Mouse (Mus musculus): ENCODE results near the gene Renbp. TPM values are rescaled to one million over a fixed set of nuclear protein-coding genes. Genes with fewer than 3 reads are reported as not detected.

Renbp gene
- polyA plus RNA-seq (2012), result 30.4 and 144 TPM in 2 replicates

GRCm38 (mm10) chrX:73930402-73931062 lies at the start of gene Renbp:
Gene Renbp, minus strand, starts transcription at chrX:73930850.
- TF ChIP-seq GATA1 (IDR thresholded peaks at IDR 0.05; ENCODE audit: low read length), result no peak

DNA sequence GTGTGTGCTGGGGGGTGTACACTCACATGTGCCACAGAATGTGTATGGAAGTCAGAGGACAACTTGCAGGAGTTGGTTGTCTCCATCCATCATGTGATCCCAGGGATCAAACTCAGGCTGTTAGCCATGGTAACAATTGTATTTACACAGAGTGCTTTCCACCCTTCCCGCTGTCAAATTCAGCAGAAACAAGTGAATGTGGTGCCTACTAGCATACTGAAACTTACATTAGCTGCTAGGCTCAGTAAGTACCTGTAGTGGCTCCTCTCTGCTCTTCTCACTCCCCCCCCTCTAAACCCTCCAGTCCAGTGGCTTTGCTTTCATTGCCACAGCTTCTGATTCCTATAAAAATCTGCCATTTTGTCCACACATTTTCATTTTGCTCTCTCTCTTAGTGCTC lies 47.1 kb upstream of the Renbp start:
- no peak for TF ChIP-seq GATA1 (IDR thresholded peaks at IDR 0.05; ENCODE audit: low read length)

GRCm38 (mm10) chrX:73976283-73976682 lies 45.6 kb upstream of the Renbp start:
- TF ChIP-seq GATA1 (IDR thresholded peaks at IDR 0.05; ENCODE audit: low read length), result no peak

- no peak for TF ChIP-seq GATA1 (IDR thresholded peaks at IDR 0.05; ENCODE audit: low read length)
Measured at GRCm38 (mm10) chrX:73972774-73973173, 42.1 kb upstream of the Renbp start.

DNA sequence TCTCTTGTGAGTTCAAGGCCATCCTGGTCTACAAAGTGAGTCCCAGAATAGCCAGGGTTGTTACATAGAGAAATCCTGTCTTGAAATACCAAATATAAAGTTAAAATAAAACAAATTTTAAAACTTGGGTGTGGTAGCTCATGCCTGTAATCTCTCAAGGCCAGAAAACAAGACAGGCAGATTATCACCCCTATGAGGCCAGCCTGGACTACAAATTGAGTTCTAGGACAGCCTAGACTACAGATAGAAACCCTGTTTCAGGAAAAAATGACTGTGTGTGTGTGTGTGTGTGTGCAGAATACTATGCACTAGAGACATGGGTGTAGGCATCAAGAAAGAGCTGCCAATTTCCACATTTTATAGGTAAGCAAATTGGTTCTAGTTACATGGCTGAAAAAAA lies 40.1 kb upstream of the Renbp start:
- no peak for TF ChIP-seq GATA1 (IDR thresholded peaks at IDR 0.05; ENCODE audit: low read length)

GRCm38 (mm10) chrX:73969729-73970128 lies 39.1 kb upstream of the Renbp start:
- TF ChIP-seq GATA1 (IDR thresholded peaks at IDR 0.05; ENCODE audit: low read length), result no peak

- no peak for TF ChIP-seq GATA1 (IDR thresholded peaks at IDR 0.05; ENCODE audit: low read length)
Measured at GRCm38 (mm10) chrX:73969167-73969566, 38.5 kb upstream of the Renbp start.

DNA sequence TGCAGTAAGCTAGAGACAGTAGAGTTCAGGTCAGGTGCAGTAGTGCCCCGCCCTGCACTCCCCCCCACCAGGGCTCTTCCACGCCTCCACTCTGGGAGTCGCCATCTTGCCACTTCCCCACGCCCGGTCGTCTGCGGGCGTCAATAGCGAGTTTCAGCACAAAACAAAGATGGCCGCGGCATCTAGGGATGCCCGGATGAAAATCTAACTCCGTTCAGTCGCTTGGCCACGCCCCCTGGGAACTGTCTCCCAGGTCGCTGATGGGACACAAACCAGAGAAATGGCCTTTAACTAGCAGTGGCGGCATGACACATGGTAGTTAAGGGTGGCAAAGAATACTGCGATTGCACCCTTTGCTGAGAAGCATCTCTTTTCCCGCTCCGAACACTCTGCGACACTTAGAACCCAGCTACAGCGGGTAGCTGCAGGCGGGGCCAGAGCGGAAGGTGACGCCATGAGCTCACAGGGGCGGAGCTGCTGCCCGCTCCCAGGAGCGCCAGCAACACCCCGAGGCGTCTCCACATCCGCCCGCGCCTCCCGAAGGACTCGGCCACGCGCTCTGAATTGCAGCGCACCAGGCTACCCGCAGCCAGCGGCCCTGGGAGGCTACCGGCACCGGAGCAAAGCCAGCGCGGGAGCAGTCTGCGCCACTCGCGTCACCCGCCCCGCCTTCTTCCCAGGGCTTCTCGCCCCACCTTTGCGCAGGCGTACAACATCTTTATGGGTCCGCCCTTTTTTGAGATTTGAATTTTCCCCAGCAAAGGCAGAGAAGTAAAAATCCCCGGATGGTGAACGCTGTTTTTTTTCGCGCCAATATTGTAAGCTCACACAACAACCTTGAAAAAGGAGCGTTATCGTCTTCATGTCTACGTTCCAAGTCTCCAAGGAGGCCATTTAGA lies 36.8 kb upstream of the Renbp start:
- TF ChIP-seq GATA1 (IDR thresholded peaks at IDR 0.05; ENCODE audit: low read length), result no peak

GRCm38 (mm10) chrX:73966248-73967176 lies 35.9 kb upstream of the Renbp start, which contains the start of gene Hcfc1:
Gene Hcfc1, minus strand, starts transcription at chrX:73966357.
- no peak for TF ChIP-seq GATA1 (IDR thresholded peaks at IDR 0.05; ENCODE audit: low read length)

GRCm38 (mm10) chrX:73965307-73965706 lies 34.7 kb upstream of the Renbp start:
- no peak for TF ChIP-seq GATA1 (IDR thresholded peaks at IDR 0.05; ENCODE audit: low read length)

DNA sequence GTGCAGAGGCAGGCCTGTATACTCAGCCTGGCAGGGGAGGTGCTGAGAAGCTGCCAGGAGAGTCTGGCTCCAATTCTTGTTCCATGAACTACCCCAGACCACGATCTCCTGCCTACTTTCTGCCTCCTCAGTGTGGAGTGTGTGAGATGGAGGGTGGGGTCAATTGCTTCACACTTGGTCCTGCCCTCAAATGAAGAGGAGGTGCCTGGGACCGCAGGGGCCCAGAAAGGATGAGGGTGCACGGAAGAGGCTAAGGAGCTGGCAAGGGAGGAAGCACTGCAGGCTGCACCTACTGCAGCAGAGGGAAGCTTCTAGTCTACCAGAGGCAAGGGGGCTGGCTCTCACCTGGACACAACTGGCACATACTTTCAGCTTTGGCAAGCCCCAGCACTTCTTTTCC lies 33.7 kb upstream of the Renbp start:
- no peak for TF ChIP-seq GATA1 (IDR thresholded peaks at IDR 0.05; ENCODE audit: low read length)

DNA sequence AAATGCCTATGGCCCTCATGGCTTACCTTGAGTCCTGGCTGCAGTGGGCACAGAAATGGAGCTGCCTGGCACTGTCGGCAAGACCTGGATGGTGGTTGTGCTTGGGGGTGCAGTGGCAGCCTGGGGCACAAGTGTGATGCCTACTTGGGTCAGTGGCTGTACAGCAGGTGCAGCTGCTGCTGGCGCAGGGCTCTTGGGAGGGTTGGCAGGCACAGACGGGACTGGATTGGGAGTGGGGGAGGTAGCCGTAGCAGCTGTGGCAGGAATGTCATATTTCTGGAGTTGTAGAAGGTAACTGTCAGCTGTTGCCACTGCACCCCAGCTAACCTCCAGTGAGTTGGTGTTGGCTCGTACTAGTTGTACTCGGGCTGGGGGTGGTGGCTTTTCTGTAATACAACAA lies 24.3 kb upstream of the Renbp start:
- TF ChIP-seq GATA1 (IDR thresholded peaks at IDR 0.05; ENCODE audit: low read length), result no peak

- no peak for TF ChIP-seq GATA1 (IDR thresholded peaks at IDR 0.05; ENCODE audit: low read length)
Measured at GRCm38 (mm10) chrX:73952603-73953002, 22.0 kb upstream of the Renbp start.

DNA sequence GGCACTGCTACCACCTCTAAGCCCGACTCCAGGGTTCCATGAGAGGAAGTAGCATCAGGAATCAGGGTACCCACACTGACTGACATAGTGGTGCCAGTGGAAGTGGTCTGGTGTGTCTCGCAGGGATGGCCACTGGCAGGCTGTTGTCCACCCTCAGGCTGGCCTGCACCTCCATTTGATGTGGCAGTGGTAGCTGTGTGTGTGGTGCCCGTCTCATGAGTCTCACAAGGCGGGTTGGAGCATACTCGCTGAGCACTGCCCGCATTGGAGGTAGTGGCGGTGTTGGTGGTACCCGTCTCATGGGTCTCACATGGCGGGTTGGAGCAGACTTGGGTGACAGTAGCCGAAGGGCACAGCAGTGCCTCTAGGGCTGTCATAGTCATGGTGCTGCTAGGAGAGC lies 18.7 kb upstream of the Renbp start:
- TF ChIP-seq GATA1 (IDR thresholded peaks at IDR 0.05; ENCODE audit: low read length), result no peak

- no peak for TF ChIP-seq GATA1 (IDR thresholded peaks at IDR 0.05; ENCODE audit: low read length)
Measured at GRCm38 (mm10) chrX:73948647-73949046, 18.0 kb upstream of the Renbp start.

DNA sequence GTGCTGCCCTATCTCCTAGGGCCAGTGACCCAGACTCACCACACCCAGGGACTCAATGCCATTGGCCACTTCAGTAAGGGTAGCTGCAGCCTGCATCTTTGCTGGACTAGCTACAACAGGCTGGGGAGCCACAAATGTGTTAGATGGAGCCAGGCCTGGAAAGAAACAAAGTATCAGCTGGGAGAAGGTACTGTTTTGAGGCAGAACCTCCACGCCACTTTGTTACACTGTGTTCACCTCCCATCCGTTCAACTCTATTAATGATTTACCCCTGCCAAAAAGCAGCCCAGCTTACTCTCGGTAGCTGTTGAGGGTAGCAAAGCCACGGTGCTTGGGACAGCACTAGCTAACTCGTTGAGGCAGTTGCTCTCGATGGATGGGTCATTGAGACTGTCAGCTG lies 16.2 kb upstream of the Renbp start:
- TF ChIP-seq GATA1 (IDR thresholded peaks at IDR 0.05; ENCODE audit: low read length), result no peak

Data from G1E-ER4 (cell line).